Mouse (Mus musculus) liver, postnatal 0 days (tissue): ENCODE measurements around the gene Plxna3.

ENCODE experiments used
- CTCF ChIP-seq: sonication (generic); IDR thresholded peaks from 2 replicates; pipeline ENCODE4 v1.5.1; 2016; ENCODE audit warnings: antibody characterized with exemption, low read depth
- EP300 ChIP-seq: IDR thresholded peaks from 2 replicates; pipeline ENCODE4 v1.6.1; 2016; ENCODE audit warnings: antibody characterized with exemption, low read depth, mild to moderate bottlenecking

DNA sequence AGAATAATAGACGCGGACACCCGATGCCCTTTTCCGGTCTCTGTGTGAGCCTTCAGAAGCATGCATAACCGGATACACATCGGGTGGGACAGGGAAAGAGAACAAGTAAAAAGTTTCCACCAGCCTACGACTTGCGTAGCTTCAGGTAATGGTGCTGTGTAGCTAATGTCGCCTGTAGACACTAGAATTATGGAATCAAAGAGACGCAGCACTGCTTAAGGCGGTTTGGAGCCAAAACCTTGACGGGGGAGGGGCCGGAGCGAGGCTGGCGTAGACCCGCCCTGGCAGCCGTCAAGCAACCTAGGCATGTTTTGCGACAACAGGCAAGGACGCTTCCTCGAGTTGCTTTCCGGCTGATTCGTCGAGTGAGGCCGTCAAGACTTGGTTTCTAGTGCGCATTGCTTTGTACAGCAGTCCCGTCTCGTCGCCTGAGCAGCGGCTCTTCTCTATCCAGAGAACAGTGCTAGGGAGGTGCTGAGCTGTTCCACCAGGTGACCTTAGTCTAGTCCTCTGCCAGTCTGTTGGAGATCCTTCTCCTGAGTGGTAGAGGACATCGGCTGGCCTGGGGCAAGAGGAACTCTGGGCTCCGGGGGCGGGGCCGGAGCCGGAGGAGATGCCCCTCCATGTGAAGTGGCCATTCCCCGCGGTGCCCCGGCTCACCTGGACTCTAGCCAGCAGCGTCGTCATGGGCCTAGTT, 46.3 kb upstream of the Plxna3 start:
- TF ChIP-seq CTCF (no peak), EP300 (no peak)
